17 mouse cellular contexts compared by ENCODE assay signal in genomic region chr17:79600108-79600507, GRCm38 (mm10).
"Had no signal": no experiment of that assay in that cellular context is flagged by ENCODE, and none has a peak within 500 bp of the region (broad histone marks: within the 10 kb centered on the region; RNA-seq: fewer than 3 reads in every experiment).

No protein-coding gene starts in this region.

- H3K4me1 ChIP-seq: midbrain, embryonic 12.5 days; midbrain, embryonic 15.5 days; stomach, embryonic 15.5 days had no signal

- H3K27ac ChIP-seq: liver, embryonic 14.5 days; lung, embryonic 15.5 days; midbrain, embryonic 12.5 days; midbrain, embryonic 15.5 days; neural tube, embryonic 13.5 days; stomach, embryonic 15.5 days had no signal

- H3K27me3 ChIP-seq: lung, embryonic 15.5 days; midbrain, embryonic 12.5 days; midbrain, embryonic 15.5 days; neural tube, embryonic 13.5 days; stomach, embryonic 15.5 days had no signal

- H3K4me3 ChIP-seq: lung, embryonic 15.5 days; midbrain, embryonic 12.5 days; midbrain, embryonic 15.5 days; neural tube, embryonic 13.5 days; stomach, embryonic 15.5 days had no signal

- H3K4me2 ChIP-seq: lung, embryonic 15.5 days; midbrain, embryonic 12.5 days; midbrain, embryonic 15.5 days; neural tube, embryonic 13.5 days; stomach, embryonic 15.5 days had no signal

- H3K9ac ChIP-seq: liver, embryonic 14.5 days; lung, embryonic 15.5 days; midbrain, embryonic 12.5 days; midbrain, embryonic 15.5 days; neural tube, embryonic 13.5 days; stomach, embryonic 15.5 days had no signal

- DNase-seq: kidney, adult 9 months; kidney, postnatal 14 days; kidney, postnatal 4 days; left cerebral cortex, postnatal 4 days; lung, adult 18-20 months; lung, postnatal 10 days; lung, postnatal 36 days; retina, postnatal 1 day; right cerebral cortex, postnatal 25 days; spleen, adult 18-20 months; thymus, postnatal 25 days had no signal

- H3K9me3 ChIP-seq: lung, embryonic 15.5 days; midbrain, embryonic 12.5 days; midbrain, embryonic 15.5 days; neural tube, embryonic 13.5 days; stomach, embryonic 15.5 days had no signal

- ATAC-seq: midbrain, embryonic 15.5 days had no signal

- H3K36me3 ChIP-seq: lung, embryonic 15.5 days; midbrain, embryonic 12.5 days; midbrain, embryonic 15.5 days; neural tube, embryonic 13.5 days; stomach, embryonic 15.5 days had no signal
